Mouse (Mus musculus): Measurements from ENCODE around the gene Pkdrej.

Pkdrej gene

DNA sequence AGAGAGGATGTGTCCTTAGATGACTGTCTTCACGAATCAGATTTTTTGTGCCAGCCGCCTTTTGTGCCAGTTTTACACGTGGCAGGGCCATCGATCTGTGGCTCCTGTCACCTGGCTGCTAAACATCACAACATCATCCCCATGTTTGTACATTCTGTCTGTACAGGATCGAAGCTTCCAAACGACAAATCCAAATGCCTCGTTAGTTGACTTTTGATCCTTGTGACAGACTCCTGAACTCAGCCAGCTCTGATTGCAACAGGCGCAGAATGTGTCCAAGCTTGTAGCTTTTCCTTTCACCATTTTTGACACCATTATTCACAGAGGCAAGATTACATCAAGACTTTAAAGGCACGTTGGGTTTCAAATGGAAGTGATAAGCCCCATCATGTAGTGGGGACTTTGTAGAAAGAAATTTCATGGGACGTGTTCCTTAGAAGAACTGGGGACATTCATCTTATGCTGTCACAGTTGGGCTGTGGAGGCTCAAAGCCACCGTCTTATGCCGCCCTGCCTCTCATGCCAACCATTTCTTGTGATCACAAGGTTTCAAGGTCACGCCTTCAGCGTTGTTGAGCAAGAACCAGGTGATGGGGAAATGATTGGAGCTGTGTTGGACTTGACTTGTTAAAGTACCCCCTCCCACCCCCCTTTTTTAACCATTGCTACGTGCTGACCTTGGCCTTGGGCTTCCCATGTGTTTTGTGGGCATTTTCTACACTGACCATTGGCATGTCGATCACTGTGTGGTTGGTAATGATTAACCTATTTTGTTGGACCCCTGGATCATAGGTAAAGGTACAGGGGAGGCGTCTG lies 50.0 kb downstream of the Pkdrej start:
- in situ Hi-C loops (cut with MboI, MseI) = no loop called here

- in situ Hi-C loops (cut with MboI, MseI) = no loop called here
These were observed 52.5 kb downstream of the Pkdrej start for GRCm38 (mm10) chr15:85768991-85769390.

- in situ Hi-C loops (cut with MboI, MseI) = no loop called here
These were observed 54.9 kb downstream of the Pkdrej start for GRCm38 (mm10) chr15:85766677-85767076.

GRCm38 (mm10) chr15:85765022-85765421 lies 56.5 kb downstream of the Pkdrej start:
- in situ Hi-C loops (cut with MboI, MseI) = no loop called here
